Mouse (Mus musculus) intestine, postnatal 0 days (tissue): ENCODE measurements around the gene Hras. TPM values are rescaled to one million over a fixed set of nuclear protein-coding genes. Genes with fewer than 3 reads are reported as not detected.

Experiments
- ATAC-seq: fragments of 200-750 bp; cut with Nextera tagmentation; 2 replicates; pipeline ENCODE4 v1.8.0; 2017; ENCODE audit warnings: mild to moderate bottlenecking, moderate TSS enrichment, moderate library complexity
- H3K27ac ChIP-seq: fragments of 300-500 bp; sonication (generic); 2 replicates; pipeline ENCODE4 v1.5.1; 2014; ENCODE audit warnings: mild to moderate bottlenecking, low read depth, low read length, moderate library complexity
- H3K27me3 ChIP-seq: fragments of 300-500 bp; sonication (generic); replicated peaks from 2 replicates; pipeline ENCODE4 v1.6.1; 2014; ENCODE audit warnings: low read length, mixed read lengths; ENCODE audit not compliant: control insufficient read depth, insufficient read depth
- H3K36me3 ChIP-seq: fragments of 300-500 bp; sonication (generic); 2 replicates; pipeline ENCODE4 v1.6.1; 2014; ENCODE audit warnings: mild to moderate bottlenecking, moderate library complexity; ENCODE audit not compliant: control insufficient read depth, insufficient read depth
- H3K4me1 ChIP-seq: fragments of 300-500 bp; sonication (generic); replicated peaks from 2 replicates; pipeline ENCODE4 v1.6.1; 2014; ENCODE audit warnings: antibody characterized with exemption, low read length, mixed read lengths; ENCODE audit not compliant: control insufficient read depth, insufficient read depth
- H3K4me2 ChIP-seq: fragments of 300-500 bp; sonication (generic); replicated peaks from 2 replicates; pipeline ENCODE4 v1.6.1; 2014; ENCODE audit warnings: low read depth, mild to moderate bottlenecking, moderate library complexity
- H3K4me3 ChIP-seq: fragments of 300-500 bp; sonication (generic); 2 replicates; pipeline ENCODE4 v1.5.1; 2014; ENCODE audit warnings: low read depth, low read length
- H3K9ac ChIP-seq: fragments of 300-500 bp; sonication (generic); 2 replicates; pipeline ENCODE4 v1.6.1; 2014; ENCODE audit warnings: mild to moderate bottlenecking, low read depth, low read length
- H3K9me3 ChIP-seq: fragments of 300-500 bp; sonication (generic); 2 replicates; pipeline ENCODE4 v1.6.1; 2016; ENCODE audit warnings: mixed run types; ENCODE audit not compliant: control insufficient read depth
- CTCF ChIP-seq: sonication (generic); IDR thresholded peaks from 2 replicates; pipeline ENCODE4 v1.5.1; 2016; ENCODE audit warnings: low read depth, mild to moderate bottlenecking, control low read depth, antibody characterized with exemption, moderate library complexity
- WGBS: fragments of 180-500 bp; shearing (Covaris S2); extraction: QIAGEN DNeasy Blood & Tissue Kit; methylation state at CpG from one replicate; pipeline ENCODE4 v1.1.7; 2014; 5-methylcytosine and 5-hydroxymethylcytosine counted together
- polyA plus RNA-seq: library from polyadenylated mRNA; unstranded; fragments of >200 nt; fragmentation: Nextera tagmentation; extraction: Ambion mirVana; gene quantifications from 2 replicates; pipeline ENCODE4 v1.2.1, GENCODE M21; 2015

Gene Hras
- polyA plus RNA-seq, 1 experiment from 2014 or later, result 72.3 TPM

DNA sequence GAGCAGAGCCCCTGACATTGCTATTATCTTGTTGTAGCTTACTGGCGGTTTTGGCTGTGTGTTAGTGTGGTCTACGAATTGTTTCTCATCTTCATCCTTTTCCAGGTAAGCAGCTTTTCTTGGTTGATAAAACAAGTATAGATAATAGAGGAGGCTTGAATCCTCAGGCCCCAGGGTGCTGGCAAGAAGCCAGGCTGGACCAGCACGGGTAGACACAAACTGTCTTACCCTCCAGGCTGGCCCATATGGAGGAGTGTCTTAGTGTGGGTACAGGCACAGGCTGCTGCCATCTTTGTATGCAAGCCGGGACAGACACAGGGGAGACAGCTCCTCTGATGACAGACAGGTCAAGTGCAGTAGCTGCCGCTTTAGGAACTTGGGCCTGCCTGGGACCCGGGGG, 46.8 kb downstream of the Hras start:
- no peak for TF ChIP-seq CTCF
- Histone ChIP-seq H3K27ac (no peak overlapping the region), H3K4me2 (no peak overlapping the region), H3K36me3 (peaks cover 18% of the 10 kb centered on the region; the same call in 1 of the 2 replicates), H3K9ac (no peak overlapping the region), H3K4me3 (no peak overlapping the region), H3K9me3 (no peaks in the 10 kb centered on the region), H3K4me1 (no peaks in the 10 kb centered on the region), H3K27me3 (no peaks in the 10 kb centered on the region)
- 84% methylated on average over 6 of the region's 6 CpGs for WGBS
- no peak for ATAC-seq

- TF ChIP-seq CTCF, result no peak
- H3K4me3 ChIP-seq, result no peak overlapping the region
- H3K36me3 ChIP-seq, result peaks cover 9% of the 10 kb centered on the region; the same call in 1 of the 2 replicates
- ATAC-seq, result no peak
- H3K4me1 ChIP-seq, result no peaks in the 10 kb centered on the region
- H3K27me3 ChIP-seq, result no peaks in the 10 kb centered on the region
- H3K4me2 ChIP-seq, result no peak overlapping the region
- no peak overlapping the region for H3K9ac ChIP-seq
- WGBS, result 90% methylated on average over 12 of the region's 12 CpGs
- H3K27ac ChIP-seq, result no peak overlapping the region
- H3K9me3 ChIP-seq, result no peaks in the 10 kb centered on the region
Observed at GRCm38 (mm10) chr7:141146043-141146595, 47.7 kb downstream of the Hras start.

DNA sequence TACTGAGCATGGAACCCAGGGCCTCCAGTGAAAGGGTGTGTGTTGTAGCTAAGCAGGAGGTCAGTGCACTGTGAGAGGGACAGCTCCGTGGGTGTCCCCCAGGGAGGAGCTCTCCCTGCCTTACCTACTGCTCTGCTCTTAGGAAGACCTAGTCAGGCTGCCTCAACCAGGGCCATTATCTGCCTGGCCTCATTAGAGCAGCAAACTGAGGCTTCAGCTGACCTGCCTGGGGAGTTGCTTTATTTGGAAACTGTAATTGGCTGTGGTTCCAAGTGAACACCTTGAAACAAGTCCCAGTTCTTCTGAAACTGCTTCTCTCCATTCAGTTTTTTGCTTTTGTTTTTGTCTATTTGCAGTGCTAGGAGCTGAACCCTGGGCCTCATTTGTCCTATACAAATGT, 48.4 kb downstream of the Hras start:
- Histone ChIP-seq H3K27me3 (no peaks in the 10 kb centered on the region), H3K4me2 (no peak overlapping the region), H3K9ac (no peak overlapping the region), H3K4me1 (no peaks in the 10 kb centered on the region), H3K4me3 (no peak overlapping the region), H3K9me3 (no peaks in the 10 kb centered on the region), H3K36me3 (peaks cover 9% of the 10 kb centered on the region; the same call in 1 of the 2 replicates), H3K27ac (no peak overlapping the region)
- no peak for ATAC-seq
- no peak for TF ChIP-seq CTCF
- 69% methylated on average over 1 of the region's 1 CpGs for WGBS

GRCm38 (mm10) chr7:141144650-141145049, 49.2 kb downstream of the Hras start:
- Histone ChIP-seq H3K27me3 (no peaks in the 10 kb centered on the region), H3K36me3 (peaks cover 9% of the 10 kb centered on the region; the same call in 1 of the 2 replicates), H3K9ac (no peak overlapping the region), H3K4me1 (no peaks in the 10 kb centered on the region), H3K9me3 (no peaks in the 10 kb centered on the region), H3K4me2 (no peak overlapping the region), H3K4me3 (no peak overlapping the region), H3K27ac (no peak overlapping the region)
- TF ChIP-seq CTCF, result no peak
- no peak for ATAC-seq
- 87% methylated on average over 3 of the region's 3 CpGs for WGBS

- Histone ChIP-seq H3K27ac (no peak overlapping the region), H3K4me1 (no peaks in the 10 kb centered on the region), H3K27me3 (no peaks in the 10 kb centered on the region), H3K36me3 (peaks cover 11% of the 10 kb centered on the region; the same call in 1 of the 2 replicates), H3K9ac (no peak overlapping the region), H3K4me3 (no peak overlapping the region), H3K9me3 (no peaks in the 10 kb centered on the region), H3K4me2 (no peak overlapping the region)
- TF ChIP-seq CTCF, result no peak
- ATAC-seq, result no peak
- 75% methylated on average over 2 of the region's 2 CpGs for WGBS
Observed at GRCm38 (mm10) chr7:141143861-141144260, 49.9 kb downstream of the Hras start.

DNA sequence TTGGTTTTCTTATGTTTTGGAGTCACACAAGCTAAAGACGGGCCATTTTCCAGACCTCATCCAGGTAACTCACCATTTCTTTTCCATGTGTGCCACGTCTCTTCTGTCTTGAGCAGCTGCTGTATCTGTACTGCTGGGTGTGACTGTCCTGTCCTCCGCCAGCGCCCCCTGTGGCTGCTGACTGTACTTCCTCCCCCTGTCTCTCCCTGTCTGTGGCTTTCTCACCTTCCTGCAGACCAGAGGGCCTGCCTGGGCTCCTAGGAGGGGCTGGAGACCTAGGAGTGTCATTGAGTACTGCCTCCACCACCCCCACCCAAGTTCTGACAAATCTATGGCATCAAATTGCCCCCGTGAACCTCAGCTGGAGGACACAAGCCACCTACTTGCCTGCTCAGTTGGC, 50.7 kb downstream of the Hras start:
- Histone ChIP-seq H3K9ac (no peak overlapping the region), H3K4me3 (no peak overlapping the region), H3K9me3 (no peaks in the 10 kb centered on the region), H3K36me3 (peaks cover 19% of the 10 kb centered on the region; the same call in 1 of the 2 replicates), H3K4me2 (no peak overlapping the region), H3K27ac (no peak overlapping the region), H3K4me1 (no peaks in the 10 kb centered on the region), H3K27me3 (no peaks in the 10 kb centered on the region)
- 0 out of 2 replicates have a peak, but pooled peaks have one; percentile 47 for ATAC-seq
- 53% methylated on average over 5 of the region's 5 CpGs for whole genome bisulfite sequencing
- peak; percentile 78 for TF ChIP-seq CTCF
